Mouse (Mus musculus): Measurements from ENCODE around the gene Olfr1366.

DNA sequence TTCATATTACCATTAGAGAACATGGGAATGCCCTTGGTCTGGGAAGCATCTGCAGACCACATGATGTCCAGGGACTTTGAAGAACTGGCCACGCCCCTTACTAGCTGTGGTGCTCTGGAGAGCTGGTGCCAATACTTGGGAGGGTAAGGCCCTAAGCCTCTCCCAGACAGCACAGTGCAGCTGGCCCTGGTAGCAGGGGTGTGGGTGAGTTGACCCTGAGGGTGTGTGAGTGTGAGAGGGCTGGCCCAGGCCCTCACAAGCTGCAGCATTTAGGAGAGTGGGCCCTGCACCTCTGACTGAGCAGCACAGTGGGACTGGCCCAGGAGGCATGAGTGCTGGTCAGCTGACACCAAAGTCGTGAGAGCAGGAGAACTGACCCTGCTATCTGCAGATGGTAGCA lies 49.0 kb upstream of the Olfr1366 start:
- no peak for TF ChIP-seq CTCF (IDR thresholded peaks at IDR 0.05; ENCODE audit: control insufficient read depth, insufficient read depth, insufficient read length)
- TF ChIP-seq CEBPB (IDR thresholded peaks at IDR 0.05; ENCODE audit: low read depth) = no peak
